Mouse (Mus musculus): ENCODE data around the gene 0610040J01Rik.
"Not testable (repeated sequence)": the region's sequence is repeated elsewhere in the genome, so short reads cannot be mapped to it uniquely, and the experiment has no call there.

Gene 0610040J01Rik

GRCm38 (mm10) chr5:63828380-63829185, 16.4 kb downstream of the 0610040J01Rik start:
- DNase-seq (ENCODE audit: low spot score) = no peak

- DNase-seq (ENCODE audit: low spot score) = no peak
Measured at GRCm38 (mm10) chr5:63831054-63831453, 18.9 kb downstream of the 0610040J01Rik start.

GRCm38 (mm10) chr5:63833955-63834354, 21.8 kb downstream of the 0610040J01Rik start:
- no peak for DNase-seq (ENCODE audit: low spot score)

GRCm38 (mm10) chr5:63834435-63834834, 22.3 kb downstream of the 0610040J01Rik start:
- DNase-seq (ENCODE audit: low spot score) = no peak

- peak; percentile 14 for DNase-seq (ENCODE audit: low spot score)
Measured at GRCm38 (mm10) chr5:63837115-63837514, 25.0 kb downstream of the 0610040J01Rik start.

GRCm38 (mm10) chr5:63837851-63838250, 25.7 kb downstream of the 0610040J01Rik start:
- no peak for DNase-seq (ENCODE audit: low spot score)

GRCm38 (mm10) chr5:63839801-63840416, 27.7 kb downstream of the 0610040J01Rik start:
- DNase-seq (ENCODE audit: low spot score) = no peak

GRCm38 (mm10) chr5:63847080-63847479, 34.9 kb downstream of the 0610040J01Rik start:
- DNase-seq (ENCODE audit: low spot score) = no peak

- no peak for DNase-seq (ENCODE audit: low spot score)
Measured at GRCm38 (mm10) chr5:63847541-63848226, 35.5 kb downstream of the 0610040J01Rik start.

GRCm38 (mm10) chr5:63858901-63859300, 46.7 kb downstream of the 0610040J01Rik start:
- DNase-seq (ENCODE audit: low spot score) = no peak

GRCm38 (mm10) chr5:63867421-63867820, 55.3 kb downstream of the 0610040J01Rik start:
- no peak for DNase-seq (ENCODE audit: low spot score)

- DNase-seq (ENCODE audit: low spot score) = no peak
Measured at GRCm38 (mm10) chr5:63872176-63872932, 60.2 kb downstream of the 0610040J01Rik start.

GRCm38 (mm10) chr5:63874880-63875279, 62.7 kb downstream of the 0610040J01Rik start:
- no peak for DNase-seq (ENCODE audit: low spot score)

- no peak for DNase-seq (ENCODE audit: low spot score)
Measured at GRCm38 (mm10) chr5:63876081-63876480, 63.9 kb downstream of the 0610040J01Rik start.

GRCm38 (mm10) chr5:63879026-63879425, 66.9 kb downstream of the 0610040J01Rik start:
- DNase-seq (ENCODE audit: low spot score) = no peak

GRCm38 (mm10) chr5:63886292-63886691, 74.1 kb downstream of the 0610040J01Rik start:
- DNase-seq (ENCODE audit: low spot score) = no peak

- no peak for DNase-seq (ENCODE audit: low spot score)
Measured at GRCm38 (mm10) chr5:63886709-63887108, 74.5 kb downstream of the 0610040J01Rik start.

GRCm38 (mm10) chr5:63887111-63887510, 74.9 kb downstream of the 0610040J01Rik start:
- DNase-seq (ENCODE audit: low spot score) = no peak

- no peak for DNase-seq (ENCODE audit: low spot score)
Measured at GRCm38 (mm10) chr5:63891241-63891640, 79.1 kb downstream of the 0610040J01Rik start.

- DNase-seq (ENCODE audit: low spot score) = no peak
Measured at GRCm38 (mm10) chr5:63891912-63892311, 79.7 kb downstream of the 0610040J01Rik start.

GRCm38 (mm10) chr5:63897001-63897819, 85.0 kb downstream of the 0610040J01Rik start:
- DNase-seq (ENCODE audit: low spot score) = not testable (repeated sequence)

All from T-cell, adult 2 months (primary cell).